Mouse (Mus musculus) midbrain, embryonic 12.5 days (tissue): ENCODE results near the gene Abcc12. TPM values are rescaled to one million over a fixed set of nuclear protein-coding genes. Genes with fewer than 3 reads are reported as not detected.

Experiments
- ATAC-seq: fragments of 200-750 bp; cut with Nextera tagmentation; 2 replicates; pipeline ENCODE4 v1.8.0; 2017; ENCODE audit warnings: low read depth, moderate TSS enrichment, moderate library complexity; ENCODE audit not compliant: low FRiP score
- H3K27ac ChIP-seq: fragments of 300-500 bp; sonication (generic); replicated peaks from 2 replicates; pipeline ENCODE4 v1.5.1; 2016; ENCODE audit warnings: mild to moderate bottlenecking
- H3K27me3 ChIP-seq: fragments of 300-500 bp; sonication (generic); 2 replicates; pipeline ENCODE4 v1.6.1; 2016; ENCODE audit warnings: mild to moderate bottlenecking
- H3K36me3 ChIP-seq: fragments of 300-500 bp; sonication (generic); 2 replicates; pipeline ENCODE4 v1.6.1; 2016
- H3K4me1 ChIP-seq: fragments of 300-500 bp; sonication (generic); 2 replicates; pipeline ENCODE4 v1.6.1; 2016
- H3K4me2 ChIP-seq: fragments of 300-500 bp; sonication (generic); replicated peaks from 2 replicates; pipeline ENCODE4 v1.6.1; 2016; ENCODE audit warnings: mild to moderate bottlenecking, moderate library complexity
- H3K4me3 ChIP-seq: fragments of 300-500 bp; sonication (generic); 2 replicates; pipeline ENCODE4 v1.5.1; 2016; ENCODE audit warnings: mild to moderate bottlenecking
- H3K9ac ChIP-seq: fragments of 300-500 bp; sonication (generic); replicated peaks from 2 replicates; pipeline ENCODE4 v1.6.1; 2016; ENCODE audit warnings: mild to moderate bottlenecking, moderate library complexity
- H3K9me3 ChIP-seq: fragments of 300-500 bp; sonication (generic); 2 replicates; pipeline ENCODE4 v1.6.1; 2016; ENCODE audit warnings: mild to moderate bottlenecking
- WGBS: fragments of 180-500 bp; shearing (Covaris S2); methylation state at CpG from one replicate; pipeline ENCODE4 v1.1.7; 2016; 5-methylcytosine and 5-hydroxymethylcytosine counted together
- polyA plus RNA-seq: library from polyadenylated mRNA; unstranded; fragments of >200 nt; fragmentation: Nextera tagmentation; extraction: Ambion mirVana; gene quantifications from 2 replicates; pipeline ENCODE4 v1.2.1, GENCODE M21; 2016

Abcc12 gene
- polyA plus RNA-seq, 1 experiment from 2014 or later, result 0.06 TPM

DNA sequence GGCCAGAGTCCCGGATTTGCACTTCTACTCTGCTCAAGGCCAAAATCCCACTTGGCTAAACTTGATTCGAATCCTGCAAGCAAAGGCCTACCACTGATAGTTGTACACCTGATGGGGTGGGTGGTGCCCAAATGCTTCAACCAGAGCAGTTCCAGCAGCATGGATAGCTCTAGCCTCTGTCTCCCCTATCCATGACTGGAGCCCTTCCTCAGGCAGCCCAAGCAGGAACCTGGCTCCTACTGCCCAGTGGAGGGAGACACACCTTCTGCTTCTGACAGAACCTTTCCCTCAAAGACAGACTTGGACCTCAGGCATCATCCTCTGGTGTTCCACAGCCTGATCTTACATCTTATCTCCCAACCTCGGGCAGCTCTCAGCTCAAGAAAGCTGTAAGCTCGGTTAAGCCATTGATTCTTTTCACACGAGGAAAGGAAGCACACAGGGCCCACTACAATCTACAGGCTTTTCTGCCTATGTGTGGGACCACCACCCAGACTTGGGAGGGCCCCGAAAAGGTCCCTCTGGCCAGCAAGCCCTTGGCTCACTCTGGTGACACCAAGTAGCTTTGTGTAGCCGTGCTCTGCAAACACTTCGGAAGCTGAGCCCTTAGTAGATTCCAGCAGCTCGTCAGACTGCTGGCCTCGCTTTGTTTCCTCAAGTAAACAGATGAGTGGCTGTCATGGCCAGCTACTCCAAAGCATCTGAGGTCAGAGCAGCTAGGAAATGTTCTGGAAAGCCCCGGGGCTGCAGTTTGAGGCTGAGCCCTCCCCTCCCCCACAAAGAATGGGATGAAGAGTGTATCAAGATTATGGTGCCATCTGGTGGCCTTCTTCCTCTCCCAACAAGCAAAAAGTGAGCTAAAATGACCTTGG is 44.5 kb downstream of the Abcc12 start:
- peak; percentile 54; the same call in 1 of the 2 replicates for ATAC-seq
- Histone ChIP-seq H3K9ac (no peak overlapping the region), H3K4me1 (peaks cover 18% of the 10 kb centered on the region), H3K4me2 (peak overlapping the region; percentile 15; the same call in 1 of the 2 replicates), H3K4me3 (no peak overlapping the region), H3K9me3 (no peaks in the 10 kb centered on the region), H3K27ac (peak overlapping the region; percentile 39), H3K27me3 (no peaks in the 10 kb centered on the region), H3K36me3 (no peaks in the 10 kb centered on the region)
- 48% methylated on average over 11 of the region's 11 CpGs for WGBS

GRCm38 (mm10) chr8:86535068-86535560 is 45.4 kb downstream of the Abcc12 start:
- H3K27ac ChIP-seq, result no peak overlapping the region
- no peak overlapping the region for H3K4me3 ChIP-seq
- no peak overlapping the region for H3K9ac ChIP-seq
- H3K9me3 ChIP-seq, result no peaks in the 10 kb centered on the region
- H3K36me3 ChIP-seq, result no peaks in the 10 kb centered on the region
- H3K4me1 ChIP-seq, result peaks cover 18% of the 10 kb centered on the region
- 57% methylated on average over 7 of the region's 7 CpGs for WGBS
- H3K27me3 ChIP-seq, result no peaks in the 10 kb centered on the region
- no peak for ATAC-seq
- no peak overlapping the region for H3K4me2 ChIP-seq

DNA sequence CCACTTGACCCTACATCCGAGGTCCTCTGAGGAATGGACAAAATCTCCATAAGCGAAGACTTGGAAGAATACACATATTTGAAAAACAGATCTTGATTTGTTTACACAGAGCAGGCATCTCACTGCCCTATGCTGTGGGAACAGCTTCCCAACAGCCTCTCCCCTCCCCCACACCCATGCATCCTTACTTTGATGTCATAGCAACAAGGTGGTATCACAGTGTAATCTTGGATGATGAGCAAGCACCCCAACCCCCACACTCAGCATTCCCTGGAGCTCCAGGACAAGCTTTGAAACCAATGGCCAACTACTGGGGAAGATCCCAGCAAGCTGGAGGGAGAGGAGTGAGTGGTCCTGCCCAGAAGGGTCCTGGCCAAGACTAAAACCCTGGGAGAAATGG is 50.8 kb downstream of the Abcc12 start:
- H3K9ac ChIP-seq, result no peak overlapping the region
- no peak overlapping the region for H3K4me2 ChIP-seq
- 0 out of 2 replicates have a peak, but pooled peaks cover 3% of the 10 kb centered on the region for H3K27me3 ChIP-seq
- WGBS, result 68% methylated on average over 2 of the region's 2 CpGs
- H3K27ac ChIP-seq, result no peak overlapping the region
- H3K36me3 ChIP-seq, result no peaks in the 10 kb centered on the region
- peaks cover 1% of the 10 kb centered on the region; the same call in 1 of the 2 replicates for H3K4me1 ChIP-seq
- H3K4me3 ChIP-seq, result no peak overlapping the region
- no peak for ATAC-seq
- H3K9me3 ChIP-seq, result no peaks in the 10 kb centered on the region

- Histone ChIP-seq H3K4me1 (no peaks in the 10 kb centered on the region), H3K9ac (no peak overlapping the region), H3K27ac (no peak overlapping the region), H3K27me3 (0 out of 2 replicates have a peak, but pooled peaks cover 3% of the 10 kb centered on the region), H3K36me3 (no peaks in the 10 kb centered on the region), H3K4me2 (no peak overlapping the region), H3K4me3 (no peak overlapping the region), H3K9me3 (no peaks in the 10 kb centered on the region)
- WGBS, result 88% methylated on average over 19 of the region's 19 CpGs
- no peak for ATAC-seq
These were observed 53.0 kb downstream of the Abcc12 start for GRCm38 (mm10) chr8:86527336-86528029.

DNA sequence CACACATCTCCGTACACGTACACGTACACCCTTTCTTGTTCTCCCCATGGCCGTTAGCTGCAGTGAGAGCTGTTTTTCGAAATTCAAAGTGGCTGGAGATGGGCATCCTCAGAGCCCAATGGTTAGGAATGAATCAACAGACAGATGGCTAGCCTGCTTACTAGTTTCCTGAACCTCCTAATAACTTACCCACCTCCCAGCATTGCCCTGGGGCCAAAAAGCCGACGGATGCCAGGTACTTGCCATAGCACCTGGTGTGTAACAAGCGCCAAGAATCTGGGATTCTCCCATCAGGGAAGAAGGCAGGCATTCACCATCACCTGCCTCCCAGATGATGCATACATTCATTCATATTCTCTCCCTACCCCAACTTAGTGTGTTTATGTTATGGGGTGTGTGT is 53.7 kb downstream of the Abcc12 start:
- H3K4me3 ChIP-seq, result no peak overlapping the region
- H3K9me3 ChIP-seq, result no peaks in the 10 kb centered on the region
- no peaks in the 10 kb centered on the region for H3K36me3 ChIP-seq
- 0 out of 2 replicates have a peak, but pooled peaks cover 3% of the 10 kb centered on the region for H3K27me3 ChIP-seq
- H3K4me1 ChIP-seq, result no peaks in the 10 kb centered on the region
- H3K4me2 ChIP-seq, result no peak overlapping the region
- 94% methylated on average over 8 of the region's 8 CpGs for WGBS
- no peak overlapping the region for H3K27ac ChIP-seq
- H3K9ac ChIP-seq, result no peak overlapping the region
- no peak for ATAC-seq

DNA sequence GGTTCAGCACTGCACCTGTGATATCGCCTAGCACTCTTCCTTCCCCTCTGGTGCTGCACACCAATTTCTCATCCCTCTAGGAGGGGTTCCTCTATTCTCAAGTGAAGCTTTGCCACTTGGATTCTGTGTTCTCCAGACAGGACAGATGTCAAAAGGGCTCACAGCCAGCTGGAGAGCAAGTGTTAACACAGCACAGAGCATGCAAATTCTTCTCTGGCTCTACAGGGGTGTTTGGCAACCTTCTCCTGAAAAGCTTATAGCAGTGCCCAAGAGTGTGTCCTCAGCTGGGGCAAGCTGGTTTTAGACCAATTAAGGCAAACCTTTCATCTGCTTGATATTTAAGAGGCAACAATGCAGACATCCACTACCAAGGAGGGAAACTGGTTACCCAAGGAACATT is 66.3 kb downstream of the Abcc12 start:
- no peak overlapping the region for H3K27ac ChIP-seq
- 94% methylated on average over 1 of the region's 1 CpGs for WGBS
- H3K36me3 ChIP-seq, result no peaks in the 10 kb centered on the region
- no peak overlapping the region for H3K4me3 ChIP-seq
- no peak for ATAC-seq
- no peak overlapping the region for H3K9ac ChIP-seq
- H3K4me1 ChIP-seq, result no peaks in the 10 kb centered on the region
- no peaks in the 10 kb centered on the region for H3K27me3 ChIP-seq
- no peaks in the 10 kb centered on the region for H3K9me3 ChIP-seq
- no peak overlapping the region for H3K4me2 ChIP-seq

GRCm38 (mm10) chr8:86512886-86513285 is 67.6 kb downstream of the Abcc12 start:
- H3K4me2 ChIP-seq, result no peak overlapping the region
- no peak overlapping the region for H3K9ac ChIP-seq
- WGBS, result 74% methylated on average over 5 of the region's 5 CpGs
- H3K27me3 ChIP-seq, result no peaks in the 10 kb centered on the region
- H3K9me3 ChIP-seq, result no peaks in the 10 kb centered on the region
- H3K36me3 ChIP-seq, result no peaks in the 10 kb centered on the region
- no peak overlapping the region for H3K4me3 ChIP-seq
- no peak for ATAC-seq
- H3K27ac ChIP-seq, result no peak overlapping the region
- no peaks in the 10 kb centered on the region for H3K4me1 ChIP-seq

GRCm38 (mm10) chr8:86512131-86512792 is 68.2 kb downstream of the Abcc12 start:
- Histone ChIP-seq H3K9me3 (no peaks in the 10 kb centered on the region), H3K27me3 (no peaks in the 10 kb centered on the region), H3K36me3 (no peaks in the 10 kb centered on the region), H3K27ac (no peak overlapping the region), H3K4me2 (no peak overlapping the region), H3K4me3 (no peak overlapping the region), H3K9ac (no peak overlapping the region), H3K4me1 (no peaks in the 10 kb centered on the region)
- WGBS, result 67% methylated on average over 10 of the region's 10 CpGs
- no peak for ATAC-seq

GRCm38 (mm10) chr8:86501341-86501740 is 79.1 kb downstream of the Abcc12 start:
- 90% methylated on average over 7 of the region's 7 CpGs for WGBS
- no peak overlapping the region for H3K27ac ChIP-seq
- peaks cover 13% of the 10 kb centered on the region; the same call in 1 of the 2 replicates for H3K9me3 ChIP-seq
- H3K4me2 ChIP-seq, result no peak overlapping the region
- H3K36me3 ChIP-seq, result no peaks in the 10 kb centered on the region
- no peaks in the 10 kb centered on the region for H3K27me3 ChIP-seq
- no peaks in the 10 kb centered on the region for H3K4me1 ChIP-seq
- no peak overlapping the region for H3K9ac ChIP-seq
- H3K4me3 ChIP-seq, result no peak overlapping the region
- ATAC-seq, result no peak

DNA sequence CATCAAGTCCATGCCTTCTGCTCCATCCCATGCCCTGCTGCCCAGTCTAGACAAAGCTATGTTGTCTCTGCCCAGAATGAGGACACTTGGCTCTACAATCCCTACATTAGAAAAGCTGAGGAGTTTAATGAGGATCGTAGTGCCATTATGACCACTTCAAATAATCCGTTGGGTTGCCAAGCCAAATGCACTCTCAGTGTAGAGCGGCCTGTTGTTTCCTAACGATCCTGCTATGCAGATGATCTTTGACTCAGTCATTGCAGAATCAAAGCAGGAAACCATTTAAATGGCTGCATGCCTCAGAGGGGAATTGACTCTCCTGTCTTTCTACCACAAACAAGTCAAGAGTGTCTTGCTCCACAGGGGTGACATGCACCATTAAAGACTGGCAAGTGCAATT is 85.4 kb downstream of the Abcc12 start:
- no peaks in the 10 kb centered on the region for H3K27me3 ChIP-seq
- no peak overlapping the region for H3K4me2 ChIP-seq
- H3K27ac ChIP-seq, result no peak overlapping the region
- no peak overlapping the region for H3K9ac ChIP-seq
- WGBS, result 90% methylated on average over 4 of the region's 4 CpGs
- H3K36me3 ChIP-seq, result no peaks in the 10 kb centered on the region
- H3K4me3 ChIP-seq, result no peak overlapping the region
- H3K9me3 ChIP-seq, result no peaks in the 10 kb centered on the region
- no peaks in the 10 kb centered on the region for H3K4me1 ChIP-seq
- ATAC-seq, result no peak

GRCm38 (mm10) chr8:86493841-86494240 is 86.6 kb downstream of the Abcc12 start:
- Histone ChIP-seq H3K9me3 (no peaks in the 10 kb centered on the region), H3K4me1 (no peaks in the 10 kb centered on the region), H3K27me3 (no peaks in the 10 kb centered on the region), H3K4me3 (no peak overlapping the region), H3K27ac (no peak overlapping the region), H3K4me2 (no peak overlapping the region), H3K9ac (no peak overlapping the region), H3K36me3 (no peaks in the 10 kb centered on the region)
- 46% methylated on average over 1 of the region's 1 CpGs for WGBS
- ATAC-seq, result no peak

DNA sequence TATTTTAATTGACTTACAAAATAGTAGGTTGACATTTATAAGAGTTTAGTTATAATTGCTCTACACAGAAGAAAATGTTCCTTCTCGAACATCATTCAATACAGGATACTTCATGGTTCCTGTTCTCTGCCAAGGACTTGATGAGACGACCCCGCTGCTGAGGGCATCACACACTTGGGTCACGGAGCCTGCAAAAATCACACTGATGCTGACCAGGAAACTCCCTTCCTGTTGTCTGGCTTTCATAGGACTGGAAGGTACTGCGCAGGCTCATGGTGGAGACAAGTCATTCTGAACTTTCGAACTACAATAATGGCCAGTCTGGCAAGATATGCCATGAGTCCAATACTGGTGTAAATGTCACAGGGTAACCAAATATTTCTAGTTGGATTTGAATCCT is 95.1 kb downstream of the Abcc12 start:
- no peaks in the 10 kb centered on the region for H3K9me3 ChIP-seq
- WGBS, result 95% methylated on average over 6 of the region's 6 CpGs
- H3K4me1 ChIP-seq, result no peaks in the 10 kb centered on the region
- no peak overlapping the region for H3K27ac ChIP-seq
- ATAC-seq, result no peak
- H3K4me2 ChIP-seq, result no peak overlapping the region
- no peaks in the 10 kb centered on the region for H3K27me3 ChIP-seq
- no peaks in the 10 kb centered on the region for H3K36me3 ChIP-seq
- no peak overlapping the region for H3K4me3 ChIP-seq
- no peak overlapping the region for H3K9ac ChIP-seq
